Mouse (Mus musculus) lung, adult 2 months (tissue): ENCODE measurements at regions not wholly inside any gene's neighbourhood (a gene's known extent, or its start where the extent isn't known, plus 50 kb on each side); places are given as distances from the start of the nearest gene placed in this dataset.

Source experiments
- CTCF ChIP-seq: fragments of 200-500 bp; IDR thresholded peaks from 2 replicates; pipeline ENCODE4 v1.5.1; 2011; ENCODE audit warnings: mild to moderate bottlenecking, low read length, control low read depth; ENCODE audit not compliant: insufficient read depth
- POLR2A ChIP-seq: fragments of 200-500 bp; IDR thresholded peaks from 2 replicates; pipeline ENCODE4 v1.6.1; 2011; ENCODE audit warnings: low read depth, mild to moderate bottlenecking, control low read depth, low read length, borderline replicate concordance; ENCODE audit errors: extremely low read depth

DNA sequence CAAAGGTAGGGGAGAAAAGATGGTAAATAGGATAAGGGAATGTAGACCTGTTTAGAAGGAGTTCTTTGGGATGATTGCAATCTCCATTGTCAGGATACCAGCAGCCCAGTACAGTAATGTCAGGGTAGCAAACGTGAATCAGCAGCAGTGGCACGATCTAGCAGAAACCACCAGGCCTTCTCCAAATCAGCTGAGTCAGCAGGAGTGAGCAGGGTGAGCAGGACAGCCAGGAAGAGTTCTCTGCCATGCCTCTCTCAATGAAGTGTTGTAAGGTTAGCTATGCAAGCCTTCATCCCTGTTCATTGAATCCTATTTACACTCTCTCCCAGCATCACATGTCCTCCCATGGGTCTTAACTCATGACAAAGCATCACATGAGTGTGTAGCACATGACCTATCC lies 135.5 kb downstream of the Atp23 start:
- TF ChIP-seq POLR2A (no peak), CTCF (no peak)
